Mouse (Mus musculus): ENCODE measurements at regions not wholly inside any gene's neighbourhood (a gene's known extent, or its start where the extent isn't known, plus 50 kb on each side); places are given as distances from the start of the nearest gene placed in this dataset.

DNA sequence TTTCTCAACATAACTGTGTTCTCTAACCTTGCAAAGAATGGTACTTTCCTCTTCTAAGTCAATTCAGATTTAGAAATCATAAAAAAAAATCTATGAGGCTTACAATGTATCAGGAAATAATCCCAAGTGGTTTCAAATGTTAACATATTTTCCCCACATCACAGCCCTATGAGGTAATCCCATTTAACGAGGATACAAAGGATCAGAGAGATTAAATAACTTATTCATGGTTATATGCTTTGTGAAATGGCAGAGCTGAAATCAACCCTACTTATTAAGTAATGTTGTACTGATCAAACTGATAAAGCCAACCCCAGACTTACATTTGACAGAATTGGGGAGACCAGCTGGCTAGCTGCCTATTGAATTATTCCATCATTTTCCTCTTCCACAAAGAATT is 614.4 kb downstream of the Ntrk3 start:
- no peak for DNase-seq

GRCm38 (mm10) chr7:78121151-78121486 is 616.7 kb downstream of the Ntrk3 start:
- no peak for DNase-seq

- no peak for DNase-seq
Observed at GRCm38 (mm10) chr7:78120462-78121150, 617.2 kb downstream of the Ntrk3 start.

DNA sequence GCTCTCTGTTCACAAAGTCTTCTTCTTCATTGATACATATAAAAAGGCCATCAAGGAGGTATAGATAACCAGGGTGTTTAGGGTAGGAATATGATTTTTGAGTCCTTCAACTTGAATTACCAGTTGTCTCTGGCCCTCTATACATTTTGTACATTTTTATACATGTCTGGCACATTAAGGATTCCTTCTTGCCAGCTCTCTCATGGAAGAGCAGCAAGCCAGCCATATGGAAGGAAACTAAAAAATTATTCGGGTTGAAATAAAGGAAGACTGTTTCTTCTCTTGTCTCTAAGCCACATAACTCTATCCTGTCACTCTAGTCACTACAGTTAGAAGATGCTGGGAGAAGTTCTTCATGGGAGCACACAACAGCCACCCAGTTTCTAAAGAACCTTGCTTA is 618.0 kb downstream of the Ntrk3 start:
- DNase-seq: no peak

- DNase-seq: no peak
Observed at GRCm38 (mm10) chr7:78111291-78111690, 626.5 kb downstream of the Ntrk3 start.

GRCm38 (mm10) chr7:78103536-78104279 is 634.1 kb downstream of the Ntrk3 start:
- DNase-seq: no peak

GRCm38 (mm10) chr7:78102396-78102795 is 635.4 kb downstream of the Ntrk3 start:
- DNase-seq: no peak

DNA sequence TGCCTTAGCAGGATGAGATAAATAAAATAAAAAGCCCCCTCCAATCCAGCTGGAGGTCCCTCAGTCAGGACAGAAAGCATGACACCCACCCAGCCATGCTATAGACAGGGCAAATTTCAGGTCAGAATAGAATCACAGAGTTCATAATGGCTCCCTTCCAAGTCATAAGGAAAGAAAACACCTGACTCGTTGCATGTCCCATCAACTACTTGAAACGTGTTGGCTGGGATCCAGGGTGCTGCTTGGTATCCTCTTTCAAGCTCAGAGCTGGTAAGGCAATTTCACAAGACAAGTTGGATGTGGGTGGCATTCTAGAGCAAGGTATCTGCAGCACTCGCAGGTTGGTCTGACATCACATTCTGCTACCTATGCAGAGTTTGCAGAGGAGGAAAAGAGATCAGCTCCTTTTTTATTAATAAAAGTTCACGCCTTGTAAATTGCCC is 651.2 kb downstream of the Ntrk3 start:
- DNase-seq: no peak

- no peak for DNase-seq
Observed at GRCm38 (mm10) chr7:78085783-78086565, 651.8 kb downstream of the Ntrk3 start.

GRCm38 (mm10) chr7:78079708-78080107 is 658.1 kb downstream of the Ntrk3 start:
- DNase-seq: no peak

DNA sequence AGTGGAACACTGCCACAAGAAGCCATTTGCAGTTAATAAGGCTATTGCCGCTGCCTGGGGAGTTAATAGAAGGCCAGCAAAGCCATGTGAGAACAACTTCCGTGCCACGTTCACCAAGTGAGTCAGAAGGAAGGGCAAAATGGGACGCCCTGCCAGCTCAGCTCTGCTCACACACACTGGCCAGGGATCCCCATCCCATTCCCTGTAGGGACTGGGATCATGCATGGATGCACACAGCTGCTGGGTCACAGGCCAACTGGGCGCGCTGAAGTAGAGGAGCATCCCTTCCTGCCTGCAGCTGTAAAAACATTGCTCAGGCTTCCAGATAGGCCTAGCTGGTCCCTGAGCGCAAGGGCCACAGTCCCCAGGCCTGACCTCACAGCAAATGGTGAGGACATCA is 666.7 kb downstream of the Ntrk3 start:
- DNase-seq: no peak

DNA sequence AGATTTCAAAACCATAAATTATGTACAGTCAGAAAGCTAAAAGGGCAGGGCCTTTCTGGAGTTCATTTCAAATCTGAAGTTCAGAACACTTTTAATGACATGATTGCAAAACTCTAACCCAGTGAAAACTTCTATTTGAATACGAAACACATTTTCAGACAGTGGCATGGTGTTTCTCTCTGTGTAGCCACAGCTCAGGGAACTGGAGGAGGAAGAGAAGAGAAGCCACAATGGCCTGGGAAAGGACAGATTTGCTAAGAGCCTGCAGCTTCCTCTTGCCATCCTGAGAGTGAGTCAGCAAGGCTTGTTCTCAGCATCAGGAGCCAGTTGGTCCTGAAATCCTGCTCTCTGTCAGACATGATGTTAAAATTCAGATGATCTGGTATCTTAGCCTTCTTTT is 676.2 kb downstream of the Ntrk3 start:
- DNase-seq: peak; percentile 8

- DNase-seq: no peak
Observed at GRCm38 (mm10) chr7:78049606-78050005, 688.2 kb downstream of the Ntrk3 start.

GRCm38 (mm10) chr7:78045456-78045855 is 692.4 kb downstream of the Ntrk3 start:
- DNase-seq: no peak

DNA sequence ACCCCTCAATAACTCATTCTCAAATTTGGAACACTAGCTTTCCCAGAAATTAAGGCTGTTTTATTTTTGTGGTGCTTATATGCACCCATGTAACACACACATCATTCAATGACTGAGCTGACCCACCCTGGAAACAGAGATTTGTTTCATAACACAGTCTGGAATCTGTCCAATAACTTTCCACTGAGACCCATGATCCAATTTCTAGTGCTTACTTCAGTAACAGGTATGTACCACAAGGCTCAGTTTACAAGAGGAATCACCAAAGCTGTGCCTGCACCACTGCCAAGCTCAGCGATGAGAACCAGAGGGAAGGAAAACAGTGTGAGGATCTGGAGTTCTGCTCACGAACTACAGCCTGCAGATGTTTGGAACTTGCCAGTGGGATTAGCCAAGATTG is 706.8 kb downstream of the Ntrk3 start:
- DNase-seq: no peak

- no peak for DNase-seq
Observed at GRCm38 (mm10) chr7:78026992-78027615, 710.7 kb downstream of the Ntrk3 start.

DNA sequence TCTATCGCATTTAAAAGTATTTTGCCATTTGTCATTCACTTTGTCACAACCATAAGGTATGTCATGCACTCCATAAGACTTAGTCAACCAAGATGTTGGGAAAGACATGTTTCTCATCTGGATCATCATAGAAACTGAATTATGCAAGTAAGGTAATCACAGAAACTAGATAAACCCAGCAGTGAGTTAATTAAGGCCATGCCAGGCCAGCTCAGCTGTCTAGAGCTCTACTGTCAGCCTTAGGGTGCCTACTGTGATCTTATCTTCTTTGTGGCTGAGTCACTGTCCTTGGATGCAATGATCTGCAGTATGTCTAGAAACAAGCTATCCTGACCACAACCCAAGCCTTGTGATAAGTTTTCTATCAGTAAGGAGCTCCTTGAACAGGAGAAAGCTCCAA is 714.2 kb downstream of the Ntrk3 start:
- DNase-seq: peak; percentile 63

- DNase-seq: no peak
Observed at GRCm38 (mm10) chr7:78023075-78023474, 714.7 kb downstream of the Ntrk3 start.

DNA sequence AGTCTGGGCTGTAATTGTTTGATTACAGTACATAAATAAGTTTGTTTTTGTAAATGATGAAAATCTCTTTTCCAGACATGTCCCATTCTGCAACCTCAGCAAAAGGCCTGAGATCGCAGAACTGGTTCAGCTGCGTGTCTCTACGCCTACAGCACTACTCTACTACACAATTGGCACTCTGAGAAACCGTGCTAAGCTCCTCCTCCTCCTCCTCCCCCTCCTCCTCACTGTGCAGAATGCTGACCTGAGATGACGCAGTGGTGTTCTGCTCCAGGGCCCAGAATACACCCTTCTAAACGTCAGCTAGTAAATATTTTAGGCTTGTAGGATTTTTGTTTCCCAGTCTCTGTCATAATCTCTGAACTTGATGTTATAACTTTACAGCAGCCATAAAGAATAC is 724.2 kb downstream of the Ntrk3 start:
- DNase-seq: no peak

- no peak for DNase-seq
Observed at GRCm38 (mm10) chr7:78003086-78003485, 734.7 kb downstream of the Ntrk3 start.

GRCm38 (mm10) chr7:77993840-77994239 is 744.0 kb downstream of the Ntrk3 start:
- DNase-seq: no peak

DNA sequence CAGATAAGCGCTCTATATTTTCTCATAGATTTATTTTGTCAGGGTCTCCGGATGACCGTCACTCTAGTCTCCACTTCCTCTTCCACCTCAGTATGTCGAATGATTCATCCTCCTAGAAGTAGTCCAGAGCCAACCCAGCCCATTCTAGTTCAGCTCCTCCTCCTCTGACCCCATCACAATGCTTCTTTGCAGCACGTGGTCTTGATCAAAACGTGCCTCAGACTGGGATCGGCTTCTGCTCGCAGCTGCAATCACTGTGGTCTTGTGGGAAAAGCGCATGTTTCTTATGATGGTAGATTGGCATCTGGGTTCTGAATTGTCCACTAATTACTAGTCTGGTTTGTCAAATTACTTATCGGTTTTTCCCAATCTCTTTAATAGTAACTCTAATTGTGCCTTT is 747.7 kb downstream of the Ntrk3 start:
- no peak for DNase-seq

DNA sequence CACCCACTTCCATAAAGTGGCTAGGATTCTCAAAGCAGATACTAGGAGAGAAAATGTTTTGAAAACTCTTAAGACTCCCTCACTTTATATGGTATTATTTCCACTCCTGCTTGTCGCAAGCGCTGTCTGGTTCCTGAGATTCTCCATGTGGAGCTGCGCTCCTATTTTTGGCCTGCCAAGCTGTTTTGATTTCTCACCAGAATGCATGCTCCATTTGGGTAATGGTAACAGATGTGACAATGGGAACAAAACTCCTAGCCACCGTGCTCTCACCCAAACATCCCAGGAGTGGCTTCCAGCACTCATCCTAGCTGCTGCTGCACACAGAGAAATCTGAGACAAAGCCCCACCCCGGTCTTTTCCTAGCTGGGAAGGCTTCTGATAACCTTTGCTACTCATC is 749.6 kb downstream of the Ntrk3 start:
- no peak for DNase-seq
